Mouse (Mus musculus) layer of hippocampus, postnatal 14 days (tissue): ENCODE data around the gene Slc16a3. TPM values are rescaled to one million over a fixed set of nuclear protein-coding genes. Genes with fewer than 3 reads are reported as not detected.

Source experiments
- DNase-seq, 2 experiments: peaks; one replicate each; pipeline ENCODE4 v3.0.0; 2021 to 2022; ENCODE audit warnings: low spot score in 2 of 2, mixed read lengths in 1 of 2
- total RNA-seq, 2 experiments: library from RNA; stranded (reverse); gene quantifications; 2 replicates each; pipeline ENCODE4 v1.2.3; 2021

The Slc16a3 gene
- total RNA-seq, 2 experiments from 2014 or later = 2.1 to 3.3 TPM

- DNase-seq = no peak
Observed at GRCm38 (mm10) chr11:120971237-120971636, 23.0 kb downstream of the Slc16a3 start.

DNA sequence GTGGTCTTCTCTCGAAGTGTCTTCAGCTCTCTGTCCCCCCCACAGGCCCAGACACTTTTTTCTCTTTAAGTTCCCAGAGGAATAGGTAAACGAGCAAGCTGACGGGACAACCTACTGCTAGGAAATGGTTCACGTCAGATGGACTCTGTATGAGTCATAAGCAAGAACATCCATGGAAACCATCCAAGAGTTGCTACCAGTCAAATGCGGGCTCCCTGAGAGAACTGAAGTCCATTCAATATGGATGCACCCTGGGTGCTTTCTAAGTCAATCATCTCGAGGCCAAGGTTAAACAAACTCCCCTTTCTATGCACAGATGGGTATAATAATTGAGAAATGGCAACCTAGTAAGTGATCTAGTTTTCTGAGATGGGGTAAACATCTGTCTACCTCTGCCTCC, 25.0 kb downstream of the Slc16a3 start:
- DNase-seq = no peak

DNA sequence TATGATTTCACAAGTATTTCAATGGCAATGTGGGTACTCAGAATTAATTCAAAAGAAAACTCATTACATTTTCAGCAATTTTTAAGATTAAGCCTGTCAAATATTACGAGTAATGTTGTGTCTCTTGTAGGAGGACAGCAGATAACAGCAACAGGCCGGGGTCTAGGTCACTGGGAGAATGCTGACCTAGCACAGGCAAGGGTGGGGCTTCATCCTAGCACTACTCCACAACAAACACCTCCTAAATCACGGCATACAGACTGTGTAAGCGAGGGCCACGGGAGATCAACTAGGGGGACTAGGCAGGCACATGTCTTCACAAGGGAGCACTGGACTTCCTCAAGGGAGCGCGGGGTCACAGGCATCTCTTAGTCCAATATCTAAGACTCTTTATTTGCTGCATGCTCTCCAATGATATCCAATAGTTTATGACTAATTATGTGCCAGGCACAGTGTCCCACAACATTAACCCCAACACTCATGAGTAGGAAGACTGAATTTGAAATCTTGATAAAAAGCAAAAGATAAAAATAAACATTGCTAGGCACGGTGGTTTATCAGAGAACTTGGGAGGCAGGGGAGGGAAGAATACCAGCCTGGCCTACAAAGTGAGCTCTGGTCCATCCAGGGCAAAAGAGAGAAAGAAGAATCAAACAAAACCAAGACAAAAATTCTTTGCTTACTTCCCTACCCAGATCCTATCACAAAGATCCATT, 31.6 kb downstream of the Slc16a3 start:
- no peak for DNase-seq

GRCm38 (mm10) chr11:120980427-120981035, 32.3 kb downstream of the Slc16a3 start:
- DNase-seq = no peak

DNA sequence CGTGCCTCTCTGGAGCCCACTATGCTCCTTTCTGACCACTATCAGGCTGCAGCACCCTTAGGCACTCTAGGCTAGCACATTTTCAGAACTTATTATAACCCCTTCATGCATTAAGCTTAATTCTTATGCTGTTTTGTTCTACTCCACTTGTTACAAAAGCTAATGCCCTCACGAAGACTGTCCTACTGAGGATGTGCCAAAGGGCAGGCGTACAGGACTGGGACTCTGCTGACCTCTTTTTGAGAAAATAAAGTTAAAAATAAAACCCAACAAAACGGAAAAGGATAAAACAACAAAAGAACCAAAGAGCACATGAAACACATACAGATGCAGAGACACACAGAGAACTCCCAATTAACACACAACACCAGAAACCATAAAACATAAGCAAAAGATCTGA, 33.4 kb downstream of the Slc16a3 start:
- no peak for DNase-seq

- DNase-seq = no peak
Observed at GRCm38 (mm10) chr11:120982459-120982858, 34.2 kb downstream of the Slc16a3 start.

DNA sequence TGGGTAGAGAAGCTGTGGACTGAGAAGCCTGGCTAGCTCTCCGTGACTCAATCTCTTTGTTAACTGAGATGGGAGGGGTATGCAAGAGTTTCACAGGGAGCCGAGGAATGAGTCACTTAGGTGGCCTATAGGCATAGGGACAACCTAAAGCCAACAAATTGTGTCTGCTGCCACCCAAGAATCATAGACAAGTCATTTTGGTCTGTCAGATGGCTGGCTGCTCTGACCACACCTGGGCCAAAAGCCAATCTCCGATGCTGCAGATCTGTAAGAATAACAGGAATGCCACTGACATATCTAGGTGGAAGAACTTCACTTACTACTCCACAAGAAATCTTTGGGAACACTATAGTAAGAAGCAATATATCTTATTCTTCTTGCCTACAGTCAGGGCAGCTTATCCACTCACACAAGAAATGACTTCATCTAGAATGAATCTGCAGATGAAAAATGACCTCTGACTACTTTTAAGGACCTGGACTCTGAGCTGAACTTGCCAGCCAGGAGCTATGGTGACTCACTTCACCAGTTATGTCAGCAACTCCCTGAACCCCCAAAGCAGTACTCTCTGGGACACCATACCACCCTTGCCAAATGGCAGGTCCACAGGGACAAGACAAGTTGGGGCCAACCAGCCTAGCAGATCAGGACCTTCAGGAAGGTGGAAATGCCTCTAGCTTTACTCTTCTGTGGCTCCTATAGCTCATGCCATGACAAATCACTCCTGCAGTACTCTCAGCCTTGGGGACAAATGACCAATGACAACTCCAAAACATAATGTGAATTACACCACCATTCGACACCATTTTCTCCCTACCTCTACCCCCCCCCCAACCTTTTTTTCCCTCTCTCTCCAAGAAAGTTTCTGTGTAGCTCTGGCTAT, 36.4 kb downstream of the Slc16a3 start:
- DNase-seq = no peak

- DNase-seq = no peak
Observed at GRCm38 (mm10) chr11:120987608-120988007, 39.3 kb downstream of the Slc16a3 start.

GRCm38 (mm10) chr11:120988410-120988809, 40.1 kb downstream of the Slc16a3 start:
- DNase-seq = no peak

GRCm38 (mm10) chr11:120989523-120989922, 41.2 kb downstream of the Slc16a3 start:
- no peak for DNase-seq

- DNase-seq = no peak
Observed at GRCm38 (mm10) chr11:120990126-120990781, 42.0 kb downstream of the Slc16a3 start.

GRCm38 (mm10) chr11:120990951-120991526, 42.8 kb downstream of the Slc16a3 start, which contains the start of gene Csnk1d:
TSS of gene Csnk1d (minus strand) at chr11:120991330.
- DNase-seq = peak; percentile 98 to 100

- DNase-seq = no peak
Observed at GRCm38 (mm10) chr11:120991791-120992190, 43.5 kb downstream of the Slc16a3 start.

DNA sequence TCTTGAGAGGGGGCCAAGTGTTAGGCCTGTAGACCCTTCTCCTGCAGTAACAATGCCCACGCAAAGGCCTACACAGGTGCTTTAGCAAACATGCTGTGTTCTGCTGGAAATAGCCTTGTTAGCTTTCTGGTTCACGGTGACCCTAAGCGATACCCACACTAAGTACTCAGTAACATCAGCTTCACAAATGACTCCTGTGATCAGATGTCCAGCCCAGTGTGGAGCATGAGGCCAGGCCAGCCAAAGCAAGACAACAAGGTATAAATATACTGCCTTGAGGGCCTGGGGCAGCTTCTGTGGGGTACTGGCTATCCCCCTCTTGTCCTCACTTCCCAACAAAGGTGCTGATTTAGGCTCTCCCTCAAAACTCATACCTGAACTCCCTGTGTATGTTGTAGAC, 44.8 kb downstream of the Slc16a3 start:
- DNase-seq = no peak

- DNase-seq = no peak
Observed at GRCm38 (mm10) chr11:120993586-120993985, 45.3 kb downstream of the Slc16a3 start.

DNA sequence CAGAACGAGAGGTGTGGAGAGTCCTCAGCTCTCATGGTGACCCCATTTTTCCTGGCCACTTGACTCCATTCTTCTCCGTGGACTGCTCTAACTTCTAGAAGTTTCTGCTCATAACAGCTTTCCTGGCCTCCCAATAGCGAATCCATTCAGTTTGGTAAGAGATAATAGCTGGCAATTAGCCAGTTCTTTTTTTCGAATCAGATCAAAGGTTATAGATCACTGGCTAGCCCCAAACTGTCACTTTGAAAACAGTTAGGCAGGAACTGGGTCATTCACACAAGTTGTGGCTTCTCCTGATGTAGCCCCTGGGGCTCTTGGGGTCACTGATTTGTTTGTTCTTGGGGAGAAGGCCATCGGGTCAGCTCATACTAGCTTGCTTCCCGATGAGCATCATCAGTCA, 46.5 kb downstream of the Slc16a3 start:
- DNase-seq = no peak

GRCm38 (mm10) chr11:121001966-121002365, 53.7 kb downstream of the Slc16a3 start:
- no peak for DNase-seq

- DNase-seq = no peak
Observed at GRCm38 (mm10) chr11:121004281-121004680, 56.0 kb downstream of the Slc16a3 start.

DNA sequence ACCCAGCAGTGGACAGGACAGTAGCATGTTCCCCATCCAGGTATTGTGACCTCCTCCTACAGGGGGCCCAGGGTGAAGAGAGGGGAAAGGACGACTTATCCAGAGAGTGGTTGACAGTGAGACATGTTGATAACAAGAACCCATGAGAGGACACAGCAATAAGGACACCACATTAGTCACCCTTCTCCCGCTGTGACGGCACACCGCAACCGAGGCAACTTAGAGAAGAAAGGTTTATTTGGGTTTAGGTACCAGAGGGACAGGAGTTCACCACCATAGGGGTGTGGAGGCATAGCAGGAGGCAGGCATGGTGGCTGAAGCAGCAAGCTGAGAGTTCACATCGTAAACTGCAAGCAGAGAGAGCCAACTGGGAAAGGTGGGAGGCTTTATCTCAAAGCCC, 57.9 kb downstream of the Slc16a3 start:
- no peak for DNase-seq

DNA sequence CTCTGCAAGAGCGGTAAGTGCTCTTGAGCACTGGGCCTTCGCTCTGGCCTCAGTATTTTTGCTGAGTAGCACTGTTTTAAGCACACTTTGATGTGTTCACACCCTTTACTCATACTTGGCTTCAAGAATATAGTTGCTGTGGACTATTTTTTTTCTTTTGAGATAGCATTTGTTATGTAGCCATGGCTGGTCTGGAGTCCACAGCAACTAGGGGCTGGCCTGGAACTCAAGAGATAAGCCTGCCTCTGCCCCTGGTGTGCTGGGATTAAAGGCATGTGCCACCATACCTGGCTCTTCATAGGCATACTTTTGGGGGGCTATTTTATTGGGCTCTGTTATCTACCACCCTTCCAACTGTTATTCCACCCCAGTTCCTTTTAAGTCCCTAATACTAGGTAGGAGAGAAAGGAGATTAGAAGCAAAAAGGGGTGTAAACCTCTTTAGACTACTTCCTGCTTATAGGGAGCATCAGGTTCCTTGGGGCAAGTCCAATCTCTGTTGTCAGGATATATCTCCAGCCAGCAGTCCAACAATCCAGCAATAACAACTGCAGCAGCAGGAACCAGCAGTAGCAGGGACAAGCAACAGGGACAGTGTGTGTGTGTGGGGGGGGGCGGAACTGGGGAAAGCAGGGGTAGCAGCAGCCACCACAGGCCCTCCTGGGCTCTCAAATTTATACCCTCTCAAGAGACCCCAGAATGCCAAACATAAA, 61.9 kb downstream of the Slc16a3 start:
- no peak for DNase-seq
